Mouse (Mus musculus) limb, embryonic 10.5 days (tissue): ENCODE measurements around the gene Zfyve19. TPM values are rescaled to one million over a fixed set of nuclear protein-coding genes. Genes with fewer than 3 reads are reported as not detected.

ENCODE experiments used
- DNase-seq: peaks from one replicate; pipeline ENCODE4 v3.0.0-alpha.2; 2017; ENCODE audit warnings: low spot score
- H3K27ac ChIP-seq: fragments of 300-500 bp; sonication (generic); 2 replicates; pipeline ENCODE4 v1.5.1; 2016; ENCODE audit warnings: mild to moderate bottlenecking
- H3K27me3 ChIP-seq: fragments of 300-500 bp; sonication (generic); 2 replicates; pipeline ENCODE4 v1.6.1; 2016; ENCODE audit warnings: low read depth, mild to moderate bottlenecking; ENCODE audit not compliant: poor library complexity, severe bottlenecking
- H3K36me3 ChIP-seq: fragments of 300-500 bp; sonication (generic); 2 replicates; pipeline ENCODE4 v1.6.1; 2016; ENCODE audit warnings: mild to moderate bottlenecking, moderate library complexity
- H3K4me1 ChIP-seq: fragments of 300-500 bp; sonication (generic); 2 replicates; pipeline ENCODE4 v1.6.1; 2016
- H3K4me3 ChIP-seq: fragments of 300-500 bp; sonication (generic); 2 replicates; pipeline ENCODE4 v1.5.1; 2016; ENCODE audit warnings: mild to moderate bottlenecking, moderate library complexity
- H3K9me3 ChIP-seq: fragments of 300-500 bp; sonication (generic); replicated peaks from 2 replicates; pipeline ENCODE4 v1.6.1; 2016; ENCODE audit warnings: mild to moderate bottlenecking
- WGBS: fragments of 180-500 bp; shearing (Covaris S2); methylation state at CpG from one replicate; pipeline ENCODE4 v1.1.7; 2016; 5-methylcytosine and 5-hydroxymethylcytosine counted together
- polyA plus RNA-seq: library from polyadenylated mRNA; unstranded; fragments of >200 nt; fragmentation: Nextera tagmentation; extraction: Ambion mirVana; gene quantifications from 2 replicates; pipeline ENCODE4 v1.2.1, GENCODE M21; 2016

Zfyve19 gene
- polyA plus RNA-seq, 1 experiment from 2014 or later, result 64.2 TPM

DNA sequence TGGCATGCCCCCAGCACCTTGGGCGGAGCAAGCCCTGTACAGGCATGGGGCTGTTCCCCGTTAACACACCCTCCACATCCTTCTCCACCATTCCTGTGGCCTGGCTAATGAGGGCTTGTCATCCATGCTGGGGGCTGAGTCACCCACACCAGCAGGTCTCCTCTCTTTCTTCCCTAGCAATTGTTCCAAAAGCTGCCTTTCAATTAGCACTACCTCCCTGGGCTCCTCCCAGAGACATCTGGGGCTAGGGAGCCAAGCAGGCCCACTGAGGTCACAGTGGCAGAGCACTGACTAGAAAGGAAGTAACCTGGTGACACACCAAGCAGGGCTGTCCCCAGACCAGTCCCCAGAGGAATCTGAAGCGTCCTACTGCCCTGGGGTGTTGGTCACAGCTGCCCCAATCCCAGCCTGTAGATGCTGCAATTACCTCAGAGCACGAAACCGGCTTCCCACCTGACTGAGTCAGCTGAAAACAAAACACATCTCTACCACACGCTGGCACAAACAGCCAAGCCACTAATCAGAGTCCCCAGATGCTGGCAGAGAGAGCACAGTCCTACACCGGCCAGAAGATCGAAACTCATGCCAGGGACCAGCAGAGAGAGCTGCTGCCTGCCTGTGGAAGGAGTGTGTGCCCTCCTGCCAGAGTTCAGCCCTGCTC is 34.3 kb upstream of the Zfyve19 start, which contains the start of gene Gm14137:
TSS of gene Gm14137 (plus strand) at position 519 of the 661 bp plus-strand sequence.
- H3K27me3 ChIP-seq, result peaks cover 10% of the 10 kb centered on the region; the same call in 1 of the 2 replicates
- no peaks in the 10 kb centered on the region for H3K9me3 ChIP-seq
- H3K36me3 ChIP-seq, result peaks cover 24% of the 10 kb centered on the region
- peak within 1 kb of the TSS; percentile 9 for H3K27ac ChIP-seq
- H3K4me3 ChIP-seq, result peak within 1 kb of the TSS; percentile 8; the same call in 1 of the 2 replicates
- peaks cover 46% of the 10 kb centered on the region for H3K4me1 ChIP-seq
- 48% methylated on average over 8 of the region's 8 CpGs for WGBS
- no peak for DNase-seq

DNA sequence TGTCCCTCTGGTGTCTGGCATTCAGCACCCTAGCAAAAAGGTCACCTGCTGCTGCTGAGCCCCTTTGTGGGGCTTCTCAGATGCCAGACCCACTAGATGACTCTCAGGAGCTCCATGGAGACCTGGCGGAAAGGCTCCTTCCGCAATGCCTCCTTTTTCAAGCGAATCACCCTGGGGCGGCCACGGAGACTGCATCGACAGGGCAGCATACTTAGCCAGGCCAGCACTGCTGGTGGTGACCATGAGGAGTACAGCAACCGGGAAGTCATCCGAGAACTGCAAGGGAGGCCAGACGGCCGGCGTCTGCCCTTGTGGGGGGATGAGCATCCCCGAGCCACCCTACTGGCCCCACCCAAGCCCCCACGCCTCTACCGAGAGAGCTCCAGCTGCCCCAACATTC is 33.6 kb upstream of the Zfyve19 start:
- peak overlapping the region; percentile 9; the same call in 1 of the 2 replicates for H3K27ac ChIP-seq

DNA sequence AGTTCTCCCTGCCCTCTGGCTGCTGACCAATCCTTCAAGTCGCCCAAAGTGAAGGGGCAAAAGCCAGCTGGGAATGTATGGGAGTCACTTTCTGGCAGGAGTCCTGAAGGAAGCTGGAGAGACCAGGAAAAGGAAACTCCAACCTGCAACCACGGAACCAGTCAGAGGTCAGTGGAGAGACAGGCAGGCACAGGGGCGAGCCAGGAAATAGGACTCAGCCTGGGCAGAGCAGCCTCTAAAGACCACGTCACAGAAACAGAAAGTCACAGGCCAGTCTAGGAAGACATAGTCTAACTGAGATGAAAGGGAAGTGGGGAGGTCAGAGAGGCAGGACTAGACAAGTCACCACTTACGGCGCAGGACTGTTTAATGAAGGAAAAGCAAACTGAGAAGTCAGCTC is 32.8 kb upstream of the Zfyve19 start:
- Histone ChIP-seq H3K9me3 (no peaks in the 10 kb centered on the region), H3K27me3 (no peaks in the 10 kb centered on the region), H3K36me3 (peaks cover 39% of the 10 kb centered on the region), H3K27ac (0 out of 2 replicates have a peak overlapping the region, but pooled peaks have one; percentile 9), H3K4me1 (peaks cover 43% of the 10 kb centered on the region), H3K4me3 (no peak overlapping the region)
- no peak for DNase-seq
- 67% methylated on average over 6 of the region's 6 CpGs for whole genome bisulfite sequencing

More for the DNA sequence above, 33.6 kb upstream of the Zfyve19 start:
- Histone ChIP-seq H3K9me3 (no peaks in the 10 kb centered on the region), H3K4me1 (peaks cover 45% of the 10 kb centered on the region), H3K4me3 (no peak overlapping the region), H3K27me3 (peaks cover 3% of the 10 kb centered on the region; the same call in 1 of the 2 replicates), H3K36me3 (peaks cover 31% of the 10 kb centered on the region)
- 65% methylated on average over 14 of the region's 14 CpGs for WGBS
- DNase-seq, result no peak

DNA sequence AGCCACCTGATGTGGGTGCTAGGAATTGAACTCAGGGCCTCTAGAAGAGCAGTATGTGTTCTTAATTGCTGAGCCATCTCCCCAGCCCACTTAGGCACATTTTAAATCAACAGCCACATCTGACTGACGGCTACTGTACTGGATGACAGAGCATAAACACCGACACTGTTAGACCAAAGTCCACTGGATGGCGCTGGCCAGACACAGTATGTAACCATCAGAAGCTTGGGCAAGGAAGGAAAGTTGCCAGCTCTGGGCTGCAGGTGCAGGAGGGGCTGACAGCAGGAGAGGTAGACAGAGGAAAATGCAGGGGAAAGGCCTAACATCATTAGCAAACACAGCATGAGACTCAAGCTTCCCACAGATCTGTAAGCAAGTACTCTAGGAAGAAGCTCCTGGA is 31.7 kb upstream of the Zfyve19 start:
- Histone ChIP-seq H3K27me3 (no peaks in the 10 kb centered on the region), H3K4me3 (no peak overlapping the region), H3K36me3 (peaks cover 43% of the 10 kb centered on the region), H3K4me1 (peaks cover 39% of the 10 kb centered on the region), H3K9me3 (no peaks in the 10 kb centered on the region), H3K27ac (no peak overlapping the region)
- no peak for DNase-seq
- WGBS, result 59% methylated on average over 3 of the region's 3 CpGs

DNA sequence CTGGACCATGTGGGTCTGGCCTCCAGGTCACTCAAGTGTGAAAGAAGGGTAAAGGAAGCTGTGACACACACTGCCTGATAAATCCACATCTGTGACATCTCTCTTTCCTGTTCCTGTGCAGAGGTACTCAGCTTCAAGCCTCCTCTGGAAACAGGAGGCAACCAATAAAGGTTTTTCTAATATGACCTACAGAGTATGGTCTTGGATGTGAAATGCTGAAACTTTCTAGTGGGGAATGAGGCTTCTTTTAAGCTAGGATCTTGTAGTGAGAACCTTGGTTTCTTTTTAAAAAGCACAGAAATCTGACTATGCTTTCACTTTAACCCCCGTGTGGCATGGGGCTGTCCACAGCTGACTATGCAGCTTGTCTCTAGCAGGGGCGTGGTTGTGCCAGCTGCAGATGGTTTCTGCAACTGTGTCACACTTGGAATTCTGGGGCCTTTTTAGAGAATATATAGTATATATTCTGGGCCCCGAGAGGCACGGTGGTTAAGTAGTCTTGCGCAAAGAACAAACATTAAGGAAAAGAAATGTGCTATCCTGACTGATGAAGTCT is 31.0 kb upstream of the Zfyve19 start:
- peaks cover 32% of the 10 kb centered on the region for H3K4me1 ChIP-seq
- no peaks in the 10 kb centered on the region for H3K27me3 ChIP-seq
- WGBS, result 89% methylated on average over 5 of the region's 5 CpGs
- H3K9me3 ChIP-seq, result no peaks in the 10 kb centered on the region
- peaks cover 44% of the 10 kb centered on the region for H3K36me3 ChIP-seq
- no peak overlapping the region for H3K4me3 ChIP-seq
- H3K27ac ChIP-seq, result no peak overlapping the region
- DNase-seq, result no peak

DNA sequence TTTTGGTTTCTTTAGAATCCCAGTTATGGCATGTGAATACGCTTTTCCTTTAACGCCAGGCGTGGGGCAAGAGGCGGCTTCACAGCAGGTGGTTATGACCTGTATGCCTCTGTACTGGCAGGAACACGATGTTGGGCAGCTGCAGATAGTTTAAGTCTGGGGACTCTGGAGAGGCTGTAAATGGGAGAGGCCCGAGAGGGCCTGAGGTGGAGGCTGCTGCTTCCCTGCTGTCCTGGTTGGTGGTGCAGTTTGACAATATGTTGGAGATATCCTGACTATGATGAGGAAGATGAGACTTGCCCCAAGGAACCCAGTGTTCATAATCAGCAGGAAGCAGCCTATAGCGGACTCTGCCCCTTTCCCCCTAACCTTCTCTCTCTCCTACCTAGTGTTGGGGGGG is 25.5 kb upstream of the Zfyve19 start:
- H3K27ac ChIP-seq, result no peak overlapping the region

DNA sequence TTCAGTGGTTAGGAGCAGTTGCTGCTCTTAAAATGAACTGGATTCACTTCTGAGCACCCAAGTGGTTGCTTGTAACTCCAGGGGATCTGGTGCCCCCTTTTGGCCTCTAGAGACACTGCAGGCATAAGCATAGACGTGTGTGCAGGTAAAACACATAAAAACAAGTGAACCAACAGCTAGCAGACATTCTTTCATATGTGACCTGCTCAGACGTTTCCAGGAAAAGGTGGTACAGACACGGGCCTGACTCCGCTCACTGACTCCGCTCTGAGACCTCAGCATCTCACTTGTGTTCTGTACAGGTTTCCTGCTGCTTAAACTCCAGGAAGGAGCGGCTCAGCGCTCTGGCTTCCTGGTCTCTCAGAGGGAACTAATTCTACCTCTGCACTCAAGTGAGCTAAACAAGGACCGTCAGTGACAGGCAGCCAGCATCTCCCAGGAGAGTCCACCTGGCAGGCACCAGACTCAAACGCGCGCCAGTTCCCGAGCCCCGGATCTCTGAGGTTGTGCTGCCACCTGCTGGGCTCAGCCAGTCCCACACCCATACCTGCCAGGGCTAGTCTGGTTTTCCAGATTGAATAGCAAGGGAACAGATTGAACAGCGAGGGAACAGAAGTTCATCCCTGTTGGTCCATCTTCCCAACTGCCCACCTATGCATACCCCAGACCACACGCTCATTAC is 19.2 kb upstream of the Zfyve19 start:
- H3K4me1 ChIP-seq, result peaks cover 6% of the 10 kb centered on the region
- peak overlapping the region; percentile 44 for H3K4me3 ChIP-seq
- peak; percentile 93 for DNase-seq
- H3K27me3 ChIP-seq, result no peaks in the 10 kb centered on the region
- no peaks in the 10 kb centered on the region for H3K9me3 ChIP-seq
- WGBS, result 7% methylated on average over 15 of the region's 15 CpGs
- peaks cover 12% of the 10 kb centered on the region for H3K36me3 ChIP-seq
- H3K27ac ChIP-seq, result 0 out of 2 replicates have a peak overlapping the region, but pooled peaks have one; percentile 20

More for the DNA sequence above, 25.5 kb upstream of the Zfyve19 start:
- no peaks in the 10 kb centered on the region for H3K9me3 ChIP-seq
- DNase-seq, result no peak
- H3K4me1 ChIP-seq, result peaks cover 3% of the 10 kb centered on the region; the same call in 1 of the 2 replicates
- H3K4me3 ChIP-seq, result no peak overlapping the region
- H3K27me3 ChIP-seq, result no peaks in the 10 kb centered on the region
- WGBS, result 81% methylated on average over 7 of the region's 7 CpGs
- H3K36me3 ChIP-seq, result peaks cover 57% of the 10 kb centered on the region

DNA sequence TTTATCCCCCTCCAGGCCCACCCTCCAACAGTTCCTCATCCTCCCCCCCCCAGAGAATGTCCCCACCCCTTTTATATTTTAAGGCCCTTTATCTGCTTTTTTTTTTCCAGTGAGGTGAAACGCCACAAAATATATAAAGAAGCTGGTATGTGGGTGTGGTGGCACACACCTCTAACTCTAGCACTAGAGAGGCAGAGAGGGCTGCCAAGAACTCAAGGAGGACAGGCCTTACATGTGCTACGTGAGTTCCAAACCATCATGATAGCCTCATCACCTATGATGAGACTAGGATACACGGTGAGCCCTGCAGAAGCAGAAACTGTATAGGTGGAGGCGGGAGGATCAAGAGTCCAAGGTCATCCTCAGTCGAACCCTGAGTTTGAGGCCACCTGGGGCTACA is 17.4 kb upstream of the Zfyve19 start:
- no peak overlapping the region for H3K4me3 ChIP-seq
- no peaks in the 10 kb centered on the region for H3K9me3 ChIP-seq
- no peak overlapping the region for H3K27ac ChIP-seq
- peaks cover 18% of the 10 kb centered on the region for H3K4me1 ChIP-seq
- 0 out of 2 replicates have a peak, but pooled peaks cover 2% of the 10 kb centered on the region for H3K36me3 ChIP-seq
- no peak for DNase-seq
- 93% methylated on average over 5 of the region's 5 CpGs for WGBS
- no peaks in the 10 kb centered on the region for H3K27me3 ChIP-seq

DNA sequence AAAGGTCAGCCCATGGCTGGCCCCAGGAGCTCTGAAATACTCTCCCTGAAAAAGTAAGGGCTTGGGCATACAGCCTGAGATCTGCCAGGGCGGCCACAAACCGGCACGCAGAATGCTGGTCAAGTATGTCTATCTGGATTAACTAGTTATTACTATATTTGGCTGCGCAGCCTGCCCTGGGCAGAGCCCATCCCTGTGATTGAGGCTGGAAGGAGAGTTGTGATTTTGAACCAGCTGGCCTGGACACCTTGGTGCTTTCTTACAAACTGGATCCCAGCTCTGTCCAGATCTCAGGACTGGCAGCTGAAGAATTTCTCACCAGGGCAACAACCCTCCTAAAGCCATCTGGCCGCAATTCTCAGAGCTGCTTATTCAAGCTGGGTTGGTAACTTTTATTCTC is 14.3 kb upstream of the Zfyve19 start:
- H3K4me3 ChIP-seq, result no peak overlapping the region
- DNase-seq, result no peak
- 87% methylated on average over 5 of the region's 5 CpGs for WGBS
- H3K27me3 ChIP-seq, result no peaks in the 10 kb centered on the region
- no peak overlapping the region for H3K27ac ChIP-seq
- H3K36me3 ChIP-seq, result no peaks in the 10 kb centered on the region
- H3K9me3 ChIP-seq, result no peaks in the 10 kb centered on the region
- peaks cover 47% of the 10 kb centered on the region for H3K4me1 ChIP-seq

DNA sequence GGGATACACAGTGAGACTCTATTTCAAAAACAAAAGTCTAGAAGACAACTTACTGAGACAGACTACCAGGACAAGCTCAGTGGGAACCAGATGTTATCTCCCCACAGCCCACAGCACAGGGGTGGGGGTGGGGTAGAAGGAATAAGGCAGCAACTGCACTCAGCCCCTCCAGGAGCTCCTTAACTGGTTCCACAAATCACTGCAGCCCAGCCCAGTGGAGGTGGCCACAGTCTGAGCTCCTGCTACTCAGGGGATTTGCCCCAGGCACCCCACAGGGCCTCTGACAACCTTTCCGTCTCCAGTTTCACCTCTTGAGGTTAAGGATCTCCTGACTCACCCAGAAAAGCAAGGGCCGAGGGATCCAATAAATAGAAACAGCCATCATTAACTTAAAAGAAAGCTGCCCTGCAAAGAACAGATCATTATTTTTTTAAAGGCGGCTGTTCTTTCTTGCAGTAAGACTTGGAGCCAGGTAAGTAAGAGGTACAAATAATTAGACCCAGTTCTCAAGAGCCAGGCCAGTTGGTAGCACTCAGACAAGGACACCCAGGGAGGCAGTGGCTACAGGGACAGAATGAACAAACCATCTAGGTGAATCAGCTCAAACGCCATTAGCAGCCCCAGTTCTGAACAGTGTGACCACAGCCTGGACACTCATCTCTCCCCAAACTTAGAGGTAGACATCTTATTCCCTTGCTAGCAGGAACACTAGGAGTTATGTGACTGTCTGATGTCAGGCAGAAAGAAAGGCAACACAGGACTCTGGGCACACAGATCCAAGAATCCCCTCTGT is 11.9 kb upstream of the Zfyve19 start:
- DNase-seq, result peak; percentile 73
- Histone ChIP-seq H3K27me3 (no peaks in the 10 kb centered on the region), H3K4me3 (no peak overlapping the region), H3K27ac (peak overlapping the region; percentile 80), H3K4me1 (peaks cover 48% of the 10 kb centered on the region), H3K9me3 (no peaks in the 10 kb centered on the region), H3K36me3 (no peaks in the 10 kb centered on the region)
- 8% methylated on average over 4 of the region's 4 CpGs for WGBS

DNA sequence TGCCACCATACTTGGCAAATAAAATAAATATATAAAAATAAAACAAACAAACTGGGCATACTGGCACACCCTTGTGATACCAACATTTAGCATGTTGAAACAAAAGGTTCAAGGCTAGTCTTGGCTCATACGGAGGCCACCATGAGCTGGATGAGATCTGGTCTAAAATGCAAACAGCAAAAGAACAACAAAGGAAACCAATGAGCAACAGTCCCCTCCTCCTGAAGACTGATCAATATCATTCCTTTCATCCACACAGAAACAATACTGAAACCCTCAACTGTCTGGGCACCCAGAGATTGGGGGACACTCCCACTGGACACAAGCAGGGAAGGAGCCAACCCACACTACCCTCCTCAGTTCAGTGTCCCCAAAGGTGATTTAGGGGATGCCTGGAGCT is 10.9 kb upstream of the Zfyve19 start:
- DNase-seq, result no peak
- Histone ChIP-seq H3K9me3 (no peaks in the 10 kb centered on the region), H3K27ac (peak overlapping the region; percentile 80), H3K36me3 (no peaks in the 10 kb centered on the region), H3K4me1 (peaks cover 48% of the 10 kb centered on the region), H3K4me3 (no peak overlapping the region), H3K27me3 (no peaks in the 10 kb centered on the region)
- 83% methylated on average over 1 of the region's 1 CpGs for WGBS

DNA sequence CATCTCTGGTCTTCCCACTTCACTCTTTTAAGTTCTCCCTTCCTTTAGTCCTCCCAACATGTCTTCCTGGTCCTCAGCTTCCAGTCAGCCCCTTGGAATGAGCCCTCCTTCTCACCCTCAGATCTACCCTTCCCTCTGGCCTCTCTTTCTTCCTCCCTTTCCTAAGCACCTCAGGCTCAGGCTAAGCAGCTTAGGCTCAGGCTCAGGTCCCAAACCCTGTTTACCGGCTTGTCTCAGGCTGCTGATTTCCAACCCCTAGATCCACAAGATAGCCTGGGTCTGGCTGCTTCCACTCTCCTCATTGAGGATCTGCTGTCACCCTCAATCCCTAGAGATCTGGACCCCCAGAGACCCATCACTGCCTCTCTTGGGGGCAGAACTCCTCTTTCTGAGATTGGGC is 10.4 kb upstream of the Zfyve19 start:
- H3K27me3 ChIP-seq, result no peaks in the 10 kb centered on the region
- peak overlapping the region; percentile 80 for H3K27ac ChIP-seq
- 65% methylated on average over 1 of the region's 1 CpGs for WGBS
- H3K9me3 ChIP-seq, result no peaks in the 10 kb centered on the region
- no peak overlapping the region for H3K4me3 ChIP-seq
- H3K36me3 ChIP-seq, result no peaks in the 10 kb centered on the region
- peaks cover 50% of the 10 kb centered on the region for H3K4me1 ChIP-seq
- DNase-seq, result no peak
